Mouse (Mus musculus) embryonic fibroblast, embryonic 13.5 days (primary cell): ENCODE data around the gene Cilp2.

Experiments
- CTCF ChIP-seq: IDR thresholded peaks from 2 replicates; pipeline ENCODE4 v1.5.1; 2011; ENCODE audit warnings: mild to moderate bottlenecking, control low read depth, low read length, moderate library complexity, borderline replicate concordance; ENCODE audit not compliant: insufficient read depth
- POLR2A ChIP-seq: IDR thresholded peaks from 2 replicates; pipeline ENCODE4 v1.6.1; 2011; ENCODE audit warnings: low read depth, mild to moderate bottlenecking, control low read depth, low read length, moderate library complexity

DNA sequence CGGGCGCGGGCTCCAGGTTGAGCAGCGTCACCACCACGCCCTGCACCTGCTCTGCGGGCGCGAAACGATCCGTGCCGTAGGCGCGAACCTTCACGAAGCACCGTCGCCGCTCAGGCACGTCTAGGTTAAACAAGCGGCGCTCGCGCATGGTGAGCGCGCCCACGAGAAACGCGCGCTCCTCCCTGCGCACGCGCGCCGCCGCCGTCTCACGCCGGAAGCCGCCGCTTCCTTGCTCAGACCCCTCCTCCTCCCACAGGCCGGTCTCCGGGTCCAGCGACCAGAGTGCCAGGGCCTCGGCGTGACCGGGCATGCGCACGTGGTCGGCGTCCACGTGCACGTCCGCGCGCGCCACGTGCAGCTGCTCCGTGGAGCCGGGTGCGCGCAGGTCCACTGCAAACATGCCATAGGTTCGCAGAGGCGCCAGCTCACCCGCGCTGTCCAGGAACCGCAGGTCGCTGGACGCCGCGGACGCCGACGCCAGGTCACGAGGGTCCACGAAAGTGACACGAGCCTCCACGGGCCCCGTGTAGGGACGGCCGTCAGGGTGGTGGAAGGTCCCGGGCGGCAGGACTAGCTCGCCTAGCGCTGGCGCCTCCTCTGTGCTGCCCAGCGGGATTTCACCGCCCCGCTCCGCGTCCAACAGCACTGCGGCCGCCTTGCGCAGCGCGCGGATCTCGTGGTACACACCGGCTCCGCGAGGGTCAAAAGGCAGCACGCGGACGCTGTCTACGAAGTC lies 5.3 kb downstream of the Cilp2 start:
- TF ChIP-seq CTCF (no peak), POLR2A (no peak)
